Mouse (Mus musculus) CD4-positive, CD25-positive, alpha-beta regulatory T cell, adult 9 weeks (primary cell): ENCODE results near the gene 5530401A14Rik. TPM values are rescaled to one million over a fixed set of nuclear protein-coding genes. Genes with fewer than 3 reads are reported as not detected.

Experiments used
- polyA plus RNA-seq: library from polyadenylated mRNA; unstranded; fragments of 100-300 nt; shearing (Covaris generic); gene quantifications from one replicate; pipeline ENCODE4 v1.2.1, GENCODE M21; 2017

The 5530401A14Rik gene
- polyA plus RNA-seq, result 0.07 TPM

GRCm38 (mm10) chr11:81860250-81860972 lies at the start of gene 5530401A14Rik:
TSS of gene 5530401A14Rik (plus strand) at chr11:81860673.

Other genes with a start within 250 kb of the 5530401A14Rik start
- not detected for gene Asic2, start 107.8 kb downstream of the 5530401A14Rik start, polyA plus RNA-seq
- not detected for gene Ccl2, start 174.9 kb downstream of the 5530401A14Rik start, polyA plus RNA-seq
- not detected for gene Gm17268, start 177.9 kb downstream of the 5530401A14Rik start, polyA plus RNA-seq
- gene Ccl7, start 185.0 kb downstream of the 5530401A14Rik start, polyA plus RNA-seq, result not detected
- gene Ccl11, start 197.2 kb downstream of the 5530401A14Rik start, polyA plus RNA-seq, result not detected
- not detected for gene Ccl12, start 241.2 kb downstream of the 5530401A14Rik start, polyA plus RNA-seq